Mouse (Mus musculus) megakaryocyte, embryonic 14.5 days (primary cell): ENCODE results near the gene Gm3233. TPM values are rescaled to one million over a fixed set of nuclear protein-coding genes. Genes with fewer than 3 reads are reported as not detected.
"Not testable (repeated sequence)": the region's sequence is repeated elsewhere in the genome, so short reads cannot be mapped to it uniquely, and the experiment has no call there.

Experiments used
- H3K27me3 ChIP-seq: replicated peaks from 2 replicates; pipeline ENCODE3; 2012; ENCODE audit warnings: inconsistent platforms
- H3K36me3 ChIP-seq: replicated peaks from 2 replicates; pipeline ENCODE3; 2012; ENCODE audit warnings: low read length, inconsistent platforms, mixed read lengths
- H3K4me1 ChIP-seq: 2 replicates; pipeline ENCODE4 v1.6.1; 2012; ENCODE audit warnings: inconsistent platforms
- H3K4me3 ChIP-seq: replicated peaks from 2 replicates; pipeline ENCODE3; 2012; ENCODE audit warnings: moderate library complexity, mild to moderate bottlenecking, inconsistent platforms
- H3K9me3 ChIP-seq: 2 replicates; pipeline ENCODE4 v1.6.1; 2012; ENCODE audit warnings: inconsistent platforms
- FLI1 ChIP-seq: IDR thresholded peaks from 2 replicates; pipeline ENCODE4 v1.6.1; 2012; ENCODE audit warnings: low read length, inconsistent platforms, mixed read lengths
- GATA1 ChIP-seq: IDR thresholded peaks from 3 replicates; pipeline ENCODE4 v1.6.1; 2012; ENCODE audit warnings: mixed read lengths, low read length, inconsistent platforms, borderline replicate concordance
- polyA plus RNA-seq: library from polyadenylated mRNA; stranded (reverse); fragments of >175 nt; gene quantifications from 2 replicates; pipeline ENCODE4 v1.2.3, GENCODE M21; 2012; ENCODE audit warnings: low replicate concordance; ENCODE audit not compliant: insufficient read depth

Gm3233 gene
- polyA plus RNA-seq, 1 experiment: not detected

DNA sequence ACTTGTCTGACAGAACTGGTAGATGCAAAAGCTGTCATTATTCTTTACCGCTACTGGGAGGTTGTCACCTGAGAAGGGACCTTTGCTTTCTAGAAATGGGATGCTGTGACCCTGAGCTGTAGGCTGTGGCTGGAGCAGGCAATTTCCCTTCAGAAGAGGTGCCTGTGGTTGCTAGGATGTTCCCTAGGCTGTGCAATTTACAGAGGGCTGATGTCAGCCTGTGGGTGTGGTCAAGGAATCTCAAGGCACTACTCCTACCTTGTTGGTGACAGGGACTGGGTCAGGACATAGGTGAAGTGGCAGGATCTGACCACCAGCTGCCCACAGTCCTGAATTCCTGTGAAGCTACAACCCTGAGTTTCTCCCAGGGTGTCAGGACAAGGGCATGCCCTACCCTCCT, 10.2 kb upstream of the Gm3233 start:
- Histone ChIP-seq H3K9me3 (no peaks in the 10 kb centered on the region), H3K4me3 (no peak overlapping the region), H3K4me1 (no peaks in the 10 kb centered on the region), H3K27me3 (peaks cover 8% of the 10 kb centered on the region), H3K36me3 (no peaks in the 10 kb centered on the region)
- TF ChIP-seq FLI1 (no peak), GATA1 (no peak)

DNA sequence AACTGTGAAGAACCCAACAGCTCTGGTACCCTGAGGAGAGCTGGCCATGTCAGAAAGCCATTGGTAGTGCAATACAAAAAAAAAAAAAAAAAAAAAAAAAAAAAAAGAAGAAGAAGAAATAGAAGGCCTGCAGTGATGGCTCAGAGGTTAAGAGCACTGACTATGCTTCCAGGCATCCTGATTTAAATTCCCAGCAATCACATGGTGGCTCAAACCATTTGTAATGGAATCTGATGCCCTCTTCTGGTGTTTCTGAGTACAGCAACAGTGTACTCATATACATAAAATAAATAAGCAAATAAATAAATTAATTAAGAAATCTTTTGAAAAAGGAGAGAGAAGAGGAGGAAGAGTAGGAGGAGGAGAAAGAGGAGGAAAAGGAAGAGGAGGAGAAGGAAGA, 6.0 kb downstream of the Gm3233 start:
- Histone ChIP-seq H3K4me1 (peaks cover 5% of the 10 kb centered on the region; the same call in 1 of the 2 replicates), H3K36me3 (no peaks in the 10 kb centered on the region), H3K27me3 (peaks cover 24% of the 10 kb centered on the region), H3K4me3 (no peak overlapping the region), H3K9me3 (peaks cover 10% of the 10 kb centered on the region)
- TF ChIP-seq GATA1 (no peak), FLI1 (no peak)

DNA sequence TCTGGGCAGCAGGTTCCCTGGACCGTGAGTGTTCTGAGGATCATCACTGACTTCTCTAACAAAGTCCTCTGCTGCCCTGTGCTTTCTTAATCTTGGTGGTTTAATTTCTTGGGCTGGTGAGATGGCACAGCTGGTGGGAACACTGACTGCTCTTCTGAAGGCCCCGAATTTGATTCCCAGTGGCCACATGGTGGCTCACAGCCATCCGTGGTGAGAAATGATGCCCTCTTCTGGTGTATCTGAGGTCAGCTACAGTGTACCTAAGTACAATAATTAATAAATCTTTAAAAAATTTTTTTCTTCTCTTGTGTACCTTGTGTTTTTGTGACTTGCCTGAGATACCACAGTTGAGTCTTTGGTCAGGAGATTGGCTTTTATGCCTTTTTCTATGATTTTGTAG, 7.2 kb downstream of the Gm3233 start:
- not testable (repeated sequence) for H3K4me3 ChIP-seq, H3K36me3 ChIP-seq, H3K4me1 ChIP-seq
- Histone ChIP-seq H3K27me3 (peaks cover 25% of the 10 kb centered on the region), H3K9me3 (peaks cover 21% of the 10 kb centered on the region)

DNA sequence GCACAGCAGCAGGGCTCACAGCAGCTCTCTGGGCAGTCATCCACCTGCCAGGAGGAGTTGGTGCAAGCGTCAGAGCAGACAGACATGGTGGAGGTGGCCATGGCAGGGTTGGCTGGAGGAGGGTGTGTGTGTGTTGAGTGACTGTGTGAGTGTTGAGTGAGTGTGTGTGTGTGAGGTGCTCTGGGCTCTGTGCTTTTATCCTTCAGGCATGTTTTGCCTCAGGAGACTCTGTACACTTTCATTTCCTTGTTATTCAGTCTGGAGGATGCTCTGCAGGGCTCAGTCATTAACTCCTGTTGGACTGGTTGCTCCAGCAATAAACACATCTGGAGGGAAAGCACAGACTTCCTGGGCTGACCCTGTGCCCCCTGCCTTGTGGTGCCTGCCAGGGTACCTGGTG, 8.2 kb downstream of the Gm3233 start, which contains the start of gene Gm9736:
Gene Gm9736 (minus strand): TSS at position 101 of the 400 bp plus-strand sequence.
- Histone ChIP-seq H3K9me3 (peaks cover 29% of the 10 kb centered on the region), H3K4me3 (peak within 1 kb of the TSS; percentile 50), H3K27me3 (peaks cover 23% of the 10 kb centered on the region)
- H3K4me1 ChIP-seq, H3K36me3 ChIP-seq: not testable (repeated sequence)

DNA sequence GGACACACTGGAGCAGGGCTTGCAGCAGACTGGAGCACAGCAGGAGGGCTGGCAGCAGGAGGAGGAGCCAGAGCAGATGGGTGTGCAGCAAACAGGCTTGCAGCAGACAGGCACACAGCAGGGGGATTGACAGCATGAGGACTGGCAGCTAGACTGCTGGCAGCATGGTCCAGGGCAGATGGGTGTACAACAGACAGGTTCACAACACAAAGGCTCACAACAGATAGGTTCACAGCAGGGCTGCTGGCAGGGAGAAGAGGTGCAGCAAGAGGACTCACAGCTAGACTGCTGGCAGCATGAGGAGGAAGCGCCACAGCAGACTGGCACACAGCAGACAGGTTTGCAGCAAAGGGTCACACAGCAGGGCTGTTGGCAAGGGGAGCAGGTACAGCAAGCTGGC, 8.8 kb downstream of the Gm3233 start:
- not testable (repeated sequence) for H3K36me3 ChIP-seq, H3K4me1 ChIP-seq
- H3K4me3 ChIP-seq: peak overlapping the region; percentile 50
- H3K27me3 ChIP-seq: peaks cover 28% of the 10 kb centered on the region
- H3K9me3 ChIP-seq: peaks cover 34% of the 10 kb centered on the region

DNA sequence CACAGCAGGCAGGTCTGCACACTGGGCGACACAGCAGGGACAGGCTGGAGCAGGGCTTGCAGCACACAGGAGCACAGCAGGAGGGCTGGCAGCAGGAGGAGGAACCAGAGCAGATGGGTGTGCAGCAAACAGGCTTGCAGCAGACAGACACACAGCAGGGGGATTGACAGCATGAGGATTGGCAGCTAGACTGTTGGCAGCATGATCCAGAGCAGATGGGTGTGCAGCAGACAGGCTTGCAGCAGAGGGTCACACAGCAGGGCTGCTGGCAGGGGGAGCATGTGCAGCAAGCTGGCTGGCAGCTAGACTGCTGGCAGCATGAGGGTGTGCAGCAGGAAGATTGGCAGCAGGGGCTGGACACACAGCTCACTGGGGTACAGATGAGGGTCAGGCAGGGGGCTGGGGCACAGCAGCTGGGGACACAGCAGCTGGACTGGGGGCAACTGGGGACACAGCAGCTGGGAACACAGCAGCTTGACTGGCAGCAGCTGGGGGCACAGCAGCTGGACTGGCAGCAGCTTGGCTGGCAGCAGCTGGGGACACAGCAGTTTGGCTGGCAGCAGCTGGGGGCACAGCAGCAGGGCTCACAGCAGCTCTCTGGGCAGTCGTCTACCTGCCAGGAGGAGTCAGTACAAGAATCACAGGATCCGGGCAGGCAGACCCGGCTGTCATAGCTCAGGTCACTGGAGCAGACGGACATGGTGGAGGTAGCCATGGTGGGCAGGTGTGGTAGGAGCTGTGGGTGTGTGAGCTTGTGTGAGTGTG, 17.4 kb downstream of the Gm3233 start, which contains the start of gene Gm18596:
Gene Gm18596 (minus strand): TSS at position 715 of the 765 bp plus-strand sequence.
- peaks cover 11% of the 10 kb centered on the region for H3K9me3 ChIP-seq
- peaks cover 41% of the 10 kb centered on the region for H3K27me3 ChIP-seq
- not testable (repeated sequence) for H3K4me3 ChIP-seq, H3K4me1 ChIP-seq, H3K36me3 ChIP-seq

DNA sequence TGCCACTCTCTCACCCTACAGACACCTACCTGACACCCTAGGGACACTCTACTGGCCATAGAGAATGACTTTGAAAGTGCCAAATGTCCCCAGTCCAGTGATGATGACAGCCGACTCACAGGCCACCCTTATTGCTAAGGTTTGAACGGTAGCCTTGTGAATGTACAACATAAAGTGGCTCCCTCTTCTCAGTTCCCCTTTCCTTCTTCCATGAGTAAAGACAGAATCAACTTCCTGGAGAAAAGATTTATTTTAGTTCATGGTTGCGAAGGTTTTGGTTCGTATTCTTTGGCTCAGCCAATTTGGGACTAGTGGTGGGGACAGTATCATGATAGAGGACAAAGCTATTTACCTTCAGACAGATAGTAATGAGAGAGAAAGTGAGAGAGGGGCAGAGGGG, 20.6 kb downstream of the Gm3233 start:
- Histone ChIP-seq H3K9me3 (peaks cover 9% of the 10 kb centered on the region), H3K4me3 (no peak overlapping the region), H3K4me1 (peaks cover 3% of the 10 kb centered on the region; the same call in 1 of the 2 replicates), H3K36me3 (no peaks in the 10 kb centered on the region), H3K27me3 (peaks cover 47% of the 10 kb centered on the region)
- no peak for TF ChIP-seq GATA1
- no peak for TF ChIP-seq FLI1

DNA sequence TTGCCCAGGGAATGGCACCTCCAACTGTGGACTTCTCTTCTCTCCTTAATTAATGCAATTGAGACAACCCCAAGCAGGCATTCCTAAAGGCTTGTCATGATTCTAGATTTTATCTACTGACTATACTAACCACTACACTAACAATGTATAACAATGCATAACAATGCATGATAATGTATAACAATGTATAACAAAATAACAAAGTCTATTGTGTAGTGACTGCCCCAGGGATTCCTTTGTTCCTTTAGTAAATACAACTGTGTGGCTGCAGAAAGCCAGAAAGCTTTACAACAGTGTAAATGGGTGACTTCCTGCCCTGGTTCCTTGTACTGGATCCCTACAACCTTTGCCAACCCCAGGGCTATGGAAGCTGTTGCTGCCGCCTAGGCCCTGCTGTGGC, 23.6 kb downstream of the Gm3233 start:
- Histone ChIP-seq H3K36me3 (no peaks in the 10 kb centered on the region), H3K9me3 (peaks cover 11% of the 10 kb centered on the region), H3K4me1 (peaks cover 9% of the 10 kb centered on the region), H3K27me3 (peaks cover 39% of the 10 kb centered on the region), H3K4me3 (no peak overlapping the region)
- no peak for TF ChIP-seq FLI1

DNA sequence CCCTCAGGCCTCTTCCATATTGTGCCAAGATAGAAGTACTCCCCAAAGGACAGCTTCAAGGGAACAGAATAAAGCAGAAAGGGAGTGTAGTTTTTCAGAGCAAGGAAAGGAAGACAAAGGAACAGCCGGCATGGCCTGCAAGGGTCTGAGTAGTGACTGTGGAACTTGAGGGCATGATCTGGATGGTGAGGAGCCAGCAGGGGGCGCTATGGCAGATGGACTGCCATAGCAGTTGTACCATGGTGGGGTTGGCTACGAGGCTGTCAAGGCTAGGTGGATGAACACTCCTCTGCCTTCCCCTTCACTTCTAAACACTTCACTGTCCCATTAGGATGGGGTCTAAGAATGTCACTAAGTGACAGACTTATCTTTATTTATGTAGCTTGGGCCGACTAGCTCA, 30.2 kb downstream of the Gm3233 start:
- no peaks in the 10 kb centered on the region for H3K36me3 ChIP-seq
- peaks cover 4% of the 10 kb centered on the region; the same call in 1 of the 2 replicates for H3K9me3 ChIP-seq
- peaks cover 29% of the 10 kb centered on the region for H3K27me3 ChIP-seq
- H3K4me1 ChIP-seq: peaks cover 5% of the 10 kb centered on the region
- no peak overlapping the region for H3K4me3 ChIP-seq
- TF ChIP-seq GATA1 (no peak), FLI1 (no peak)

DNA sequence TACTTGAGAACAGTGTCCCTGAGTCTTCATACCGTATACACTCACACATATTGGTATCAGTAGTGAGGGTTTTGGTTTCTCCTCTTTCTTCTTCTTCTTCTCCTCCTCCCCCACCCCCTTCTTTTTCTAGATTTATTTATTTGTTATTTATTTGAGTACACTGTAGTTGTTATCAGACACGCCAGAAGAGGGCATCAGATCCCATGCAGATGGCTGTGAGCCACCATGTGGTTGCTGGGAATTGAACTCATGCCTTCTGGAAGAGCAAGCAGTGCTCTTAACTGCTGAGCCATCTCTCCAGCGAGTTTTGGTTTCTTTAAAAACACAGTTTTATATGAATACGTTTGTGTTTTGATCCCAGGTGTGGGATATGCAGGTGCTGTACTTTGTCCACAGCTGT, 31.2 kb downstream of the Gm3233 start:
- Histone ChIP-seq H3K4me3 (no peak overlapping the region), H3K36me3 (no peaks in the 10 kb centered on the region), H3K4me1 (peaks cover 5% of the 10 kb centered on the region), H3K9me3 (no peaks in the 10 kb centered on the region), H3K27me3 (peaks cover 35% of the 10 kb centered on the region)
- no peak for TF ChIP-seq FLI1
- no peak for TF ChIP-seq GATA1

DNA sequence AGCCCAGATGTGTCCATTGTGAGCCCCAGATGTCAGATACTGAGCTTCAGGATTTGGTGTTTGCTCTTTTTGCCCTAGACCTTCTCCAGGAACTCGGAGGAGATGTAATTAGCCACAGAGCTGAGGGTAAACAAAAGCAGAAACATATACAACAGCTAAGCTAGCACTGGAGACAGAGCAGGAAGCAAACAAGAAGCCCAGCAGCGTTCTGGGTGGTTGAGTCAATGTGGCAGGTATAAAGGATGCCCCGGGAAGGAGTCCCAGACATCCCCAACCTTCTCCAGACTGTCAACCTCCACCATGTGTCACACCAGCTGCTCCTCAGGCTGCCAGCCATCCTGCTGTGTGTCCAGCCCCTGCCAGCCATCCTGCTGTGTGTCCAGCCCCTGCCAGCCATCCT, 33.3 kb downstream of the Gm3233 start, which contains the start of gene Gm10100:
Gene Gm10100 (plus strand): TSS at position 301 of the 400 bp plus-strand sequence.
- Histone ChIP-seq H3K4me1 (peaks cover 2% of the 10 kb centered on the region), H3K9me3 (no peaks in the 10 kb centered on the region), H3K36me3 (no peaks in the 10 kb centered on the region), H3K27me3 (peaks cover 26% of the 10 kb centered on the region), H3K4me3 (no peak within 1 kb of the TSS)
- no peak for TF ChIP-seq GATA1
- TF ChIP-seq FLI1: no peak
